Mouse (Mus musculus): ENCODE data around the gene Gm17387.

Gm17387 gene

DNA sequence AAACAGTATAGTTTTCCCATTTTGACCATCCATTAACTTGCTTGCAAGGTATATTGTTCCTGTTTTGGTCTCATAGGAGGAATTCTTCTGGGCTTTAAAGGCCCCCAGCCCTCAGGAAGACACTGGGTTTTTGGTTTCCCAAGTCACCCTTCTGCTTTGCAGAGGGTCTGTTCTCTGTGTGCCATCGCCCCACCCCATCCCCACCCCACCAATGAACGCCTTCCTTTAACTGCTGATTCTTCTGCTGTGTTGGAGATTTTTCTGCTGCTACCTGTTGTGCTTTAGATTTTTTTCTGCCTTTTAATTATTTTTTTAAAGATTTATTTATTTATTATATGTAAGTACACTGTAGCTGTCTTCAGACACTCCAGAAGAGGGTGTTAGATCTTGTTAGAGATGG lies at the start of gene Gm17387:
TSS of gene Gm17387 (plus strand) at position 301 of the 400 bp plus-strand sequence.
- no peak for DNase-seq (ENCODE audit: low read depth, low spot score)

GRCm38 (mm10) chr7:140981704-140982103 lies 47.2 kb upstream of the Gm17387 start:
- no peak for DNase-seq (ENCODE audit: low read depth, low spot score)

DNA sequence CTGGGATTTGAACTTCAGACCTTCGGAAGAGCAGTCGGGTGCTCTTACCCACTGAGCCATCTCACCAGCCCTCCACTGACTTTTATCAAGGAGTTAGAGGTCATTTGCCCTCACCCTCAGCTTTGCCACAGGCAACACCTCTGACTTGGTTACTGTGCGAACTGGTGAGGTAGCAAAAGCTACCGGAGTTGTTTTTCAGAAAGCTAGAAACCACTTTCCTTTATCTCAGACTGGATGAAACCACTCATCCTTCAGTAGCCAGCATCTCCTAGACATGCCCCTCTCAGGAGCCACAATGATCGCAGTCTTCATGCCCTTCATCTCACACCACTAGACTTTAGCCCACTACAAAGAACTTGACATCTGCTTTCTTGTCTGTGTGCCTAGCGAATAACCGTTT lies 46.0 kb upstream of the Gm17387 start:
- no peak for DNase-seq (ENCODE audit: low read depth, low spot score)

DNA sequence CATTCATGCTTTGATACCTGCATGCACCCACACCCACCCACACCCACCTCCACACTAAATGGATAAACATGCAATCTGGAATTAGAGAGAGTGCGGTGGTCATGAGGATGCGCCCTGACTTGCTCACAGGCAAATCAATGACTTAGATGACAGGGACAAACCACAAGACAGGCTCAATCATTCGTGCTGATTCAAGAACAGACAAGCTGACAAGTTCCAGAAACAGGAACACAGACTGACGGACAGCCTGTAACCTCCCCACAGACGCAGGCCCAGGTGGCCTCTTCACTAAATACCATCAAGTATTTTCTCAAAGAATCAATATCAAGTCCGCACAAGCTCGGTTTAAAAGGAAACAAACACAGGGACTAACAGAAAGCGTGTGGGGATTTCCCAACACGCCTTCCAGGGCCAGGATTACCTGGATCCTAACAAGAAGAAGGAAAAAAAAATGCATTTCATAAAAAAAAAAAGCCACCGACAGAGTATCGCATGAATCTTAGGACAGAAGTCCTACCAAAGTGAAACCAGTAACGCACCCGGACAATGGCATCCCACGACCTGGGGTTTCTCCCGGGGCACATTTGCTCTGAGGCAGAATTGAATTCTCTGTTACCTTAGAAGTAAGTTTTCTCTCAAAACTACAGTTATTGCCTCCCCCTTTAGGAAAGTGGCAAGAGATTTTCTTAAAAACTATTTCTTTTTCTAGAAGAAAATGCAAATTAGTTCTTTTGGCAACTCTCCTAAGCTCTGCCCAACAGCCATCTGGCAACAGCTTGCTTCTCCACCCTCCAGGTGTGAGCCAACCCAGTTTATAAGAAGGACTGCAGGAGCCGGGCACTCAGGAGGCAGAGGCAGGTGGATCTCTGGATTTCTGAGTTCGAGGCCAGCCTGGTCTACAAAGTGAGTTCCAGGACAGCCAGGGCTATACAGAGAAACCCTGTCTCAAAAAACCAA lies 41.5 kb upstream of the Gm17387 start:
- DNase-seq (ENCODE audit: low read depth, low spot score): no peak

DNA sequence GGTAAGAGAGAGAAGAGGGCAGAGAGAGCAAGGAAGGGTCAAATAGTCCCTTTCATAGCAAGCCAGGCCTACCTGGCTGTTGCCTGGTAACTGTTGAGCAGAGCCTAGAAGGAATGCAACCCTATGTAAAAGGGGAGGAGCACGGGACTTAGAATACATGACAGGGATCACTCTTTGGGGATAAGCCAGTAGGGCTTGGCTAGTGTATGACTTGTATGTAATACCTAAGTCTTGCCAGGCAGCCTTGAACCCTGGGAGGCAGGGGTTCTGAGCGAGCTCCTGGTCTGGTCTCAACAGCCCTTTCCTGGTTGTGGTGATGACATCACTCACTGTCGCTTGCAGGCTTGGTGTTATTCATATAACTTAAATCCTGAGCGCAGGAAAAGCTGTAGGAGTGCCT lies 39.9 kb upstream of the Gm17387 start:
- no peak for DNase-seq (ENCODE audit: low read depth, low spot score)

GRCm38 (mm10) chr7:140990185-140990584 lies 38.7 kb upstream of the Gm17387 start:
- no peak for DNase-seq (ENCODE audit: low read depth, low spot score)

DNA sequence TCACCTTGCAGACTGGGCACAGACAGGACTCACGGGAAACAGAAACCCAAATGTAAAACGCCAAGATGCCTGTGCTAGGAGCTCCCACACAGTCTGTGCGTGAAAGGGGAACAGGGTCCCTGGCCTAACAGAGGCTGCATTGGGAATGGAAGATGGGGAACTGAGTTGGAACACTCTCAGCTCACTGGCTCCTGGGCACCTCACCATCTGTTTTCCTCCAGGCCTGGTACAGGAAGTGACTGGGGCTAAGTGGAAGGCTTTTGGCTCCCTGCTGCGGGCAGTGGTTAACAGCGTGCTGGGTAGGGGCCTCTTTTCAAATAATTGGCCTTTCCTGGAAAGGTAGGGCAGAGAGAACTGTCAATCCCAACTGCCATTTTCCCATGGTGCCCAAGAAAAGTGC lies 38.3 kb upstream of the Gm17387 start:
- no peak for DNase-seq (ENCODE audit: low read depth, low spot score)

DNA sequence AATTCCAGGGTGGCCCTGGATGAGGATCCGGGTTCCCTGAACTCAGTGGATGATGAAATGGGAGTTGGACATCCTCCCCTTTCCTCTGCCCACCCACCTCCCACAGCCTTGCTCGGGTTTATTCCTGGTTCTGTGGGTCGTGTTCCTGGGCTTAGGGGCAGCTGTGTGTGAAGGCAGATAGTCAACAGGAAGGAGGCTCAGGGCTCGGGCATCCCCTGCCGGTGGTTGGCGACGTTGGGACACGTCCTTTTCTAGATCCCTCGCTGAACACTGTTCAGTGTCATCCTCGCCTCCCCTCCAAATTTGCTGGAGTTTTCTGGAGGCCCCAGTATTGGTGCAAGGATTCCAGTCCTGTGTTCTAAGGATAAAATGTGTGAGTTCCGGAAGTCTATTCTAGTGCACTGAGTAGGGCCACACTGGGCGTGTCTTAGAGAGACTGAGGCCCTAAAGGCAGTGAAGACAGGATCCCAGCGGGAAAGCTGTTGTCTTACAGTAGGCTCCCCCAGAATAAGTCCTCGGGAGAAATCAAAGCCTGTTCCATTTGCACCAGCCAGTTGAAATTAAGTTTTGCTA lies 37.7 kb upstream of the Gm17387 start:
- DNase-seq (ENCODE audit: low read depth, low spot score): no peak

GRCm38 (mm10) chr7:140997817-140998216 lies 31.1 kb upstream of the Gm17387 start:
- DNase-seq (ENCODE audit: low read depth, low spot score): no peak

GRCm38 (mm10) chr7:140998853-140999700 lies 29.9 kb upstream of the Gm17387 start:
- no peak for DNase-seq (ENCODE audit: low read depth, low spot score)

DNA sequence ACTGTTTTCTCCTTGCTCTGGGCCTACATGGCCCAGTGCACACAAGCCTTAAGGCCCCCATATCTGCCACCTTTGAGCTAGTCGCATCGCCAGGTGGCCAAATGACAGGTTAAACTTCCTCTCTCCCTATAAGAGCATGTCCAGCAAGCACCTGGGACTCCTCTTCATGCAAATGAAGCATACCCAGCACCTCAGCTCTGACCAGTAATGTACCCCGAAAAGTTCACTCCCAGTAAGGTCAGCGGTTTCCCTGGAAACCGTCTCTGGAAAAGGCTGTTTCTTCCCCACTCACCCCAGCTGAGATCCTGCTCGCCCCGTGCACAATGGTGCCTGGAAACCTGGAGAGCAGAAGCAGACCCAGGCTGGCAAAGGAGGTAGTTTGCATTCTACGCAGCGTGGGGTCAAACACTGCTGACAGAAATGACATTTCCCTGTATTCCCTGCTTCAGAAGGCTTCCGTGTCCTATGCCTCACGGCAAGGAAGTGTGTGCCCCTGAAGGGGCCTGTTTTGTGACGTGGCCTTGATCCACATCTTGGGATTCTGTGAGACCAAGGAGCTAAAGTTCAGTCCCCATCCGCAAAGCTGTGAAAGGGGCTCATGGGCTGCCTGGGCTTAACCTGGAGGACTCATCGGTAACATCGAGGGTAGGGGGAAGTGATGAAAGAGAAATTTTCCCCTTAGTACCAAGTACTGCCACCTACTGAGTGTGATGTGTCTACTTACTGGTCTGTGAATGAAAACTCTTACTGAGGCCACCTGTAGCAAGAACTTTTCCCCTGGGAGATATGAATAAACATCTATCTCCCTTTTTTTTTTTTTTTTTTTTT lies 27.8 kb upstream of the Gm17387 start:
- DNase-seq (ENCODE audit: low read depth, low spot score): no peak

- no peak for DNase-seq (ENCODE audit: low read depth, low spot score)
Measured at GRCm38 (mm10) chr7:141003248-141004010, 25.5 kb upstream of the Gm17387 start.

DNA sequence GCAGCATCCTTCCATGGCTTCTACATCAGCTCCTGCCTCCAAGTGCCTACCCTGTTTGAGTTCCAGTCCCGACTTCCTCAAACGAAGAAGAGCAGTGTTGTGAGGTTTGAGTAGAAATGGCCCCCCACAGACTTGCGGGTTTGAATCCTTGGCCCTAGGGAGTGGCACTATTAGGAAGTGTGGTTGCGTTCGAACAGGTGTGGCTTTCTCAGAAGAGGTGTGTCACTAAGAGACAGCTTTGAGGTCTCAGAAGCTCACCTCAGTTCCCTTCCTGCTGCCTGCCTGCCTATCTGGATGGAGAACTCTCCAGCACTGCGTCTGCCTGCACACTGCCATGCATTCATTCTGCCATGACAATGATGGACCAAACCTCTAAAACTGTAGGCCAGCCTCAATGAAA lies 22.5 kb upstream of the Gm17387 start:
- no peak for DNase-seq (ENCODE audit: low read depth, low spot score)

- no peak for DNase-seq (ENCODE audit: low read depth, low spot score)
Measured at GRCm38 (mm10) chr7:141006914-141007313, 22.0 kb upstream of the Gm17387 start.

- DNase-seq (ENCODE audit: low read depth, low spot score): no peak
Measured at GRCm38 (mm10) chr7:141008312-141008761, 20.6 kb upstream of the Gm17387 start.

DNA sequence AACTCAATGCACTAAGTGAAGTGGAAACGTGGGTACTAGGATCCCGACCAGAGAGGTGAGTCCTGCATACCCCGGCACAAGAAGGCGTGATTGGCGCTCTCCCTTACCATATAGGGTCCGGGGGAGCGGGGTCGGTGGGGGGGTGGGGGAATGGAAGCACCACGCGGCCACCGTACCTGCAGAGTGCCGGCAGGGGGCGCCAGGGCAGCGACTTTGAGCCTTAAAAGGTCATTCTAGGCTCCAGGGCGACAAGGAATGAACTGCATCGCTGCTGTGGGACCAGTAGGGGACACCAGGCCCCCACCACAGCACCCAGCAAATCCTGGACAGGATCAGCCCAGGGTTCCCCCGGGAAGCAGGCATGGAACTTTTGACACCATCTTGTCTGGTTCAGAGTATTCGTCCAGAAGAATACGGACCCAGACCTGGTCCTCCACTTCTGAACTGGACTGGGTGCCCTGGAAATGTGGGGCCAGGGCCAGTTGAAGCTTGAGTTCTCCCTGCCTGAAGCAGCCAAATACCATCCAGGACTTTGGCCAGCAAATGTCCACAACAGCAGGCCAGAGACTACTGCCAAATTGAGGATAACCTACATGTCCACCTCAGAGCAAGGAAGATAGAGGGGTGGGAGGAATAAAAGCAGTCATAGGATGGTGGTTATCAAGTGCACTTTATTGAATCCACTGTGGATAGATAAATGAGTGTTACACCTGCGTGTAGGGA lies 19.8 kb upstream of the Gm17387 start:
- peak; percentile 46 for DNase-seq (ENCODE audit: low read depth, low spot score)

GRCm38 (mm10) chr7:141009665-141010064 lies 19.3 kb upstream of the Gm17387 start:
- no peak for DNase-seq (ENCODE audit: low read depth, low spot score)

DNA sequence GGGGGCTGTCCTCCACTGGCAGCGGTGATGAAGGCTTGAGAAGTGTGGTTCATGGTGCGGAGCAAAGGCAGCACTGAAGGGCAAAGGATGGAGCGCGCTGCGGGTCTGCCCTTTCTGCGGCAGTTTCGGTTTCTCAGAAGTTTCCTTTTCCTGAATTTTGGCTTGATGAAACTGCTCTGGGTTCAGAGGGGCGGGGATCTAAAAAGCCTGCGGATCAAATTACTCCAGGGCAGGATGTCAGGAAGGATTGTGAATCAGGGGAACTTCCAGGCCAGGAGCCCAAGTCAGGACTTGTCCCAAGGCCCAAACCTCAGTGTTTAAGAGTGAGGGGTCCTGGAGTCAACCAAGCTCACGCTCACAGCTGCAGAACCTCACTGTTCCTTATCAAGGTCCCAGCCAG lies 18.3 kb upstream of the Gm17387 start, which contains the start of gene Ifitm3:
TSS of gene Ifitm3 (minus strand) at position 178 of the 400 bp plus-strand sequence.
- DNase-seq (ENCODE audit: low read depth, low spot score): no peak

GRCm38 (mm10) chr7:141011238-141011770 lies 17.6 kb upstream of the Gm17387 start:
- DNase-seq (ENCODE audit: low read depth, low spot score): no peak
